Mouse (Mus musculus) retina, postnatal 7 days (tissue): Measurements from ENCODE around the gene Tmco1.
A peak's percentile ranks its signal among the peaks of the same experiment; 100 is the strongest.
"Not testable (repeated sequence)": the region's sequence is repeated elsewhere in the genome, so short reads cannot be mapped to it uniquely, and the experiment has no call there.

Experiments used
- DNase-seq: peaks from one replicate; pipeline ENCODE4 v3.0.0-alpha.2; 2012; ENCODE audit warnings: low read depth, low spot score

Gene Tmco1

GRCm38 (mm10) chr1:167336398-167336797, 28.2 kb downstream of the Tmco1 start:
- DNase-seq: no peak

GRCm38 (mm10) chr1:167337463-167338095, 29.4 kb downstream of the Tmco1 start:
- peak; percentile 76 for DNase-seq

- no peak for DNase-seq
Observed at GRCm38 (mm10) chr1:167339177-167339781, 31.1 kb downstream of the Tmco1 start.

- no peak for DNase-seq
Observed at GRCm38 (mm10) chr1:167340111-167340787, 32.1 kb downstream of the Tmco1 start.

- no peak for DNase-seq
Observed at GRCm38 (mm10) chr1:167340910-167341528, 32.8 kb downstream of the Tmco1 start.

GRCm38 (mm10) chr1:167342831-167343230, 34.7 kb downstream of the Tmco1 start:
- DNase-seq: no peak

GRCm38 (mm10) chr1:167345994-167346520, 37.9 kb downstream of the Tmco1 start:
- DNase-seq: not testable (repeated sequence)

GRCm38 (mm10) chr1:167349206-167349605, 41.0 kb downstream of the Tmco1 start:
- DNase-seq: not testable (repeated sequence)

GRCm38 (mm10) chr1:167349815-167350596, 41.8 kb downstream of the Tmco1 start, which contains the start of gene Aldh9a1:
Gene Aldh9a1 (plus strand): TSS chr1:167349991.
- peak; percentile 68 for DNase-seq

GRCm38 (mm10) chr1:167350597-167351415, 42.6 kb downstream of the Tmco1 start:
- DNase-seq: no peak

- no peak for DNase-seq
Observed at GRCm38 (mm10) chr1:167352403-167352802, 44.2 kb downstream of the Tmco1 start.

- DNase-seq: no peak
Observed at GRCm38 (mm10) chr1:167357387-167357786, 49.2 kb downstream of the Tmco1 start.

- DNase-seq: no peak
Observed at GRCm38 (mm10) chr1:167358731-167359130, 50.6 kb downstream of the Tmco1 start.

GRCm38 (mm10) chr1:167360268-167360667, 52.1 kb downstream of the Tmco1 start:
- DNase-seq: no peak

GRCm38 (mm10) chr1:167362819-167363218, 54.6 kb downstream of the Tmco1 start:
- DNase-seq: no peak

GRCm38 (mm10) chr1:167363322-167363721, 55.1 kb downstream of the Tmco1 start:
- no peak for DNase-seq

- DNase-seq: no peak
Observed at GRCm38 (mm10) chr1:167365808-167366207, 57.6 kb downstream of the Tmco1 start.

- DNase-seq: no peak
Observed at GRCm38 (mm10) chr1:167366621-167367020, 58.4 kb downstream of the Tmco1 start.

- no peak for DNase-seq
Observed at GRCm38 (mm10) chr1:167368018-167368417, 59.8 kb downstream of the Tmco1 start.

- no peak for DNase-seq
Observed at GRCm38 (mm10) chr1:167368513-167368912, 60.3 kb downstream of the Tmco1 start.
